In genomic region chr4:119467720-119468380, GRCm38 (mm10) we compare ENCODE assay signal across 12 mouse cellular contexts. TPM values are rescaled to one million over a fixed set of nuclear protein-coding genes. Genes with fewer than 3 reads are reported as not detected.
DNase-seq lines count a peak whose midpoint lies in the region; ATAC-seq and TF ChIP-seq lines count a peak whose summit lies in the region.
"Had no signal": no experiment of that assay in that cellular context is flagged by ENCODE, and none has a peak within 500 bp of the region (broad histone marks: within the 10 kb centered on the region; RNA-seq: fewer than 3 reads in every experiment).

No protein-coding gene starts in this region.

- no peak overlapping the region for H3K4me3 ChIP-seq in forebrain, postnatal 0 days (ENCODE audit: low read depth, low read length)
- H3K4me3 ChIP-seq in forebrain, embryonic 12.5 days (replicated peaks) = no peak overlapping the region
- H3K4me3 ChIP-seq in layer of hippocampus, adult 2 months = no peak overlapping the region; the same call in 1 of the 2 replicates
- no peak overlapping the region for H3K4me3 ChIP-seq in midbrain, embryonic 16.5 days (ENCODE audit: low read depth, low read length)
- H3K4me3 ChIP-seq: intestine, embryonic 15.5 days had no signal

- H3K27ac ChIP-seq in forebrain, postnatal 0 days (ENCODE audit: low read depth, low read length) = peak overlapping the region; percentile 51
- H3K27ac ChIP-seq in forebrain, embryonic 12.5 days = no peak overlapping the region
- peak overlapping the region; percentile 51 for H3K27ac ChIP-seq in layer of hippocampus, adult 2 months
- no peak overlapping the region for H3K27ac ChIP-seq in midbrain, embryonic 16.5 days (ENCODE audit: low read length)
- H3K27ac ChIP-seq: intestine, embryonic 15.5 days; liver, embryonic 14.5 days had no signal

- peaks cover 16% of the 10 kb centered on the region for H3K4me1 ChIP-seq in forebrain, postnatal 0 days (ENCODE audit: insufficient read depth)
- H3K4me1 ChIP-seq in forebrain, embryonic 12.5 days = peaks cover 9% of the 10 kb centered on the region; the same call in 1 of the 2 replicates
- peaks cover 9% of the 10 kb centered on the region for H3K4me1 ChIP-seq in midbrain, embryonic 16.5 days (ENCODE audit: control insufficient read depth, insufficient read depth, low read length)
- H3K4me1 ChIP-seq: intestine, embryonic 15.5 days had no signal

- H3K27me3 ChIP-seq in forebrain, postnatal 0 days (ENCODE audit: insufficient read depth, low read length) = no peaks in the 10 kb centered on the region
- H3K27me3 ChIP-seq in forebrain, embryonic 12.5 days = no peaks in the 10 kb centered on the region
- no peaks in the 10 kb centered on the region for H3K27me3 ChIP-seq in midbrain, embryonic 16.5 days (ENCODE audit: control insufficient read depth, insufficient read depth, low read depth, low read length)
- H3K27me3 ChIP-seq: intestine, embryonic 15.5 days had no signal

- no peak for TF ChIP-seq CTCF in forebrain, postnatal 0 days (IDR thresholded peaks at IDR 0.05; ENCODE audit: low read depth)
- no peak for TF ChIP-seq CTCF in layer of hippocampus, adult 2 months (conservative IDR thresholded peaks at IDR 0.05)

- peak; percentile 54 for ATAC-seq in forebrain, postnatal 0 days
- no peak for ATAC-seq in forebrain, embryonic 12.5 days (ENCODE audit: low FRiP score)
- ATAC-seq in midbrain, embryonic 16.5 days = no peak
- ATAC-seq: intestine, embryonic 15.5 days had no signal

- WGBS in forebrain, postnatal 0 days = 62% methylated on average over 16 of the region's 16 CpGs
- WGBS in forebrain, embryonic 12.5 days = 90% methylated on average over 16 of the region's 16 CpGs
- WGBS in midbrain, embryonic 16.5 days = 88% methylated on average over 16 of the region's 16 CpGs

- no peak overlapping the region for H3K9ac ChIP-seq in forebrain, postnatal 0 days
- no peak overlapping the region for H3K9ac ChIP-seq in forebrain, embryonic 12.5 days
- H3K9ac ChIP-seq in midbrain, embryonic 16.5 days (ENCODE audit: low read depth, low read length) = no peak overlapping the region
- H3K9ac ChIP-seq: intestine, embryonic 15.5 days; liver, embryonic 14.5 days had no signal

- no peaks in the 10 kb centered on the region for H3K9me3 ChIP-seq in forebrain, postnatal 0 days (ENCODE audit: low read length)
- no peaks in the 10 kb centered on the region for H3K9me3 ChIP-seq in forebrain, embryonic 12.5 days
- no peaks in the 10 kb centered on the region for H3K9me3 ChIP-seq in midbrain, embryonic 16.5 days (replicated peaks; ENCODE audit: control insufficient read depth, low read length, poor library complexity, severe bottlenecking)
- H3K9me3 ChIP-seq: intestine, embryonic 15.5 days had no signal

- peaks cover 6% of the 10 kb centered on the region; the same call in 1 of the 2 replicates for H3K36me3 ChIP-seq in forebrain, postnatal 0 days (ENCODE audit: insufficient read depth)
- no peaks in the 10 kb centered on the region for H3K36me3 ChIP-seq in forebrain, embryonic 12.5 days (replicated peaks)
- H3K36me3 ChIP-seq in midbrain, embryonic 16.5 days (ENCODE audit: control insufficient read depth, insufficient read depth, low read length) = peaks cover 4% of the 10 kb centered on the region
- H3K36me3 ChIP-seq: intestine, embryonic 15.5 days had no signal

- DNase-seq in forebrain, postnatal 0 days = peak; percentile 79
- peak; percentile 11 for DNase-seq in urinary bladder, postnatal 14 days (ENCODE audit: low spot score)
- no peak for DNase-seq in urinary bladder, adult 2 months (ENCODE audit: low spot score)
- DNase-seq in layer of hippocampus, adult 2 months (ENCODE audit: low spot score in 2 of 2) = peak; percentile 40 to 64
- no peak for DNase-seq in thymus, postnatal 0 days (ENCODE audit: low spot score)
- DNase-seq in spleen, postnatal 14 days (ENCODE audit: low spot score in 2 of 2) = no peak
- DNase-seq: thymus, postnatal 25 days had no signal

- no peak overlapping the region for H3K4me2 ChIP-seq in forebrain, postnatal 0 days (ENCODE audit: low read depth)
- no peak overlapping the region for H3K4me2 ChIP-seq in forebrain, embryonic 12.5 days
- no peak overlapping the region for H3K4me2 ChIP-seq in midbrain, embryonic 16.5 days (ENCODE audit: low read length)
- H3K4me2 ChIP-seq: intestine, embryonic 15.5 days had no signal

RNA-seq across cellular contexts. Expression of gene Rimkla, which starts 24.6 kb away (rescaled TPM):
- 22.8 and 28.4 TPM in 2 replicates for total RNA-seq in forebrain, postnatal 0 days (2014; rRNA removed)
- 16.6 and 21.6 TPM in 2 replicates for polyA plus RNA-seq in forebrain, postnatal 0 days (2015; fragmentation: Nextera tagmentation; extraction: Ambion mirVana)
- polyA plus RNA-seq in forebrain, embryonic 12.5 days (2016; fragmentation: Nextera tagmentation; extraction: Ambion mirVana) = 8.5 and 11.2 TPM in 2 replicates
- 0.21 and 0.29 TPM in 2 replicates for polyA plus RNA-seq in urinary bladder, adult 2 months (2012; rRNA removed)
- 10 to 100 TPM; 13.3 to 14.1 TPM for total RNA-seq in layer of hippocampus, adult 2 months (2021)
- polyA plus RNA-seq in midbrain, embryonic 16.5 days (2015; fragmentation: Nextera tagmentation; extraction: Ambion mirVana) = 27.2 and 29.0 TPM in 2 replicates
- polyA plus RNA-seq in thymus, postnatal 0 days (2015; fragmentation: Nextera tagmentation; extraction: Ambion mirVana) = 0.21 and 0.25 TPM in 2 replicates

RNA-seq across cellular contexts. Expression of gene Zmynd12, which starts 45.2 kb away (rescaled TPM):
- total RNA-seq in forebrain, postnatal 0 days (2014; rRNA removed) = 0.33 and 0.77 TPM in 2 replicates
- 0.82 and 1.1 TPM in 2 replicates for polyA plus RNA-seq in forebrain, postnatal 0 days (2015; fragmentation: Nextera tagmentation; extraction: Ambion mirVana)
- polyA plus RNA-seq in forebrain, embryonic 12.5 days (2016; fragmentation: Nextera tagmentation; extraction: Ambion mirVana) = 0.31 TPM in 1 of 2 replicates, not detected in the other
- polyA plus RNA-seq in urinary bladder, adult 2 months (2012; rRNA removed) = 1.3 and 1.9 TPM in 2 replicates
- under 1 TPM; 0.39 to 0.41 TPM for total RNA-seq in layer of hippocampus, adult 2 months (2021)
- 0.64 and 0.76 TPM in 2 replicates for polyA plus RNA-seq in midbrain, embryonic 16.5 days (2015; fragmentation: Nextera tagmentation; extraction: Ambion mirVana)
- 0.41 and 0.46 TPM in 2 replicates for polyA plus RNA-seq in thymus, postnatal 0 days (2015; fragmentation: Nextera tagmentation; extraction: Ambion mirVana)
- total RNA-seq: neutrophil, adult 5-6 weeks had no signal

RNA-seq across cellular contexts. Expression of gene Ppcs, which starts 45.6 kb away (rescaled TPM):
- total RNA-seq in forebrain, postnatal 0 days (2014; rRNA removed) = 13.5 and 16.3 TPM in 2 replicates
- polyA plus RNA-seq in forebrain, postnatal 0 days (2015; fragmentation: Nextera tagmentation; extraction: Ambion mirVana) = 20.6 and 20.9 TPM in 2 replicates
- polyA plus RNA-seq in forebrain, embryonic 12.5 days (2016; fragmentation: Nextera tagmentation; extraction: Ambion mirVana) = 19.5 and 21.0 TPM in 2 replicates
- 29.4 and 31.5 TPM in 2 replicates for polyA plus RNA-seq in urinary bladder, adult 2 months (2012; rRNA removed)
- total RNA-seq in layer of hippocampus, adult 2 months (2021) = 1 to 10 TPM; 7.0 to 7.2 TPM
- polyA plus RNA-seq in midbrain, embryonic 16.5 days (2015; fragmentation: Nextera tagmentation; extraction: Ambion mirVana) = 18.6 and 19.4 TPM in 2 replicates
- polyA plus RNA-seq in thymus, postnatal 0 days (2015; fragmentation: Nextera tagmentation; extraction: Ambion mirVana) = 41.9 and 43.8 TPM in 2 replicates

RNA-seq across cellular contexts. Expression of gene Ccdc30, which starts 52.5 kb away (rescaled TPM):
- total RNA-seq in forebrain, postnatal 0 days (2014; rRNA removed) = 15.1 and 16.7 TPM in 2 replicates
- polyA plus RNA-seq in forebrain, postnatal 0 days (2015; fragmentation: Nextera tagmentation; extraction: Ambion mirVana) = 19.2 and 23.0 TPM in 2 replicates
- 11.8 and 13.4 TPM in 2 replicates for polyA plus RNA-seq in forebrain, embryonic 12.5 days (2016; fragmentation: Nextera tagmentation; extraction: Ambion mirVana)
- 0.98 and 1.7 TPM in 2 replicates for polyA plus RNA-seq in urinary bladder, adult 2 months (2012; rRNA removed)
- total RNA-seq in layer of hippocampus, adult 2 months (2021) = 10 to 100 TPM; 24.8 to 25.8 TPM
- polyA plus RNA-seq in midbrain, embryonic 16.5 days (2015; fragmentation: Nextera tagmentation; extraction: Ambion mirVana) = 22.8 and 27.1 TPM in 2 replicates
- polyA plus RNA-seq in thymus, postnatal 0 days (2015; fragmentation: Nextera tagmentation; extraction: Ambion mirVana) = 17.3 and 22.1 TPM in 2 replicates

Comparison
In these comparisons a context has a peak if more than half of its experiments do, and no peak if none do; other contexts are left out.
1. DNase-seq: peak in forebrain, postnatal 0 days (single experiment), urinary bladder, postnatal 14 days (single experiment) and layer of hippocampus, adult 2 months (2 of 2); none in urinary bladder, adult 2 months (single experiment), thymus, postnatal 0 days (single experiment) and spleen, postnatal 14 days (0 of 2).
2. H3K27ac ChIP-seq: peak in forebrain, postnatal 0 days (single experiment) and layer of hippocampus, adult 2 months (single experiment); none in forebrain, embryonic 12.5 days (single experiment) and midbrain, embryonic 16.5 days (single experiment).